Comparison of ENCODE assay signal across 8 mouse cellular contexts in genomic region chr7:130914693-130915363, GRCm38 (mm10). TPM values are rescaled to one million over a fixed set of nuclear protein-coding genes. Genes with fewer than 3 reads are reported as not detected.
DNase-seq lines count a peak whose midpoint lies in the region; ATAC-seq and TF ChIP-seq lines count a peak whose summit lies in the region.

No protein-coding gene starts in this region.

- 26% methylated on average over 5 of the region's 5 CpGs for WGBS in cerebellum, adult 2 months

- H3K27ac ChIP-seq in cerebellum, adult 2 months (ENCODE audit: insufficient read depth, low read length): no peak overlapping the region

- no peak for TF ChIP-seq POLR2A in cerebellum, adult 2 months (IDR thresholded peaks at IDR 0.05; ENCODE audit: borderline replicate concordance, insufficient read depth, low read length)

- H3K4me3 ChIP-seq in cerebellum, adult 2 months (replicated peaks; ENCODE audit: insufficient read depth, low read depth, low read length): no peak overlapping the region

- TF ChIP-seq CTCF in cerebellum, adult 2 months (IDR thresholded peaks at IDR 0.05; ENCODE audit: borderline replicate concordance, insufficient read depth, low read depth, low read length): peak; percentile 69

- no peaks in the 10 kb centered on the region for H3K27me3 ChIP-seq in cerebellum, adult 2 months (ENCODE audit: control insufficient read depth, insufficient read depth, low read length)

- DNase-seq in cerebellum, adult 2 months: peak in 1 of 2 experiments; percentile 53
- no peak for DNase-seq in cerebellum, postnatal 4 days (ENCODE audit: low spot score in 2 of 2)
- DNase-seq in layer of hippocampus, adult 11-12 months (ENCODE audit: low spot score): peak; percentile 72
- DNase-seq in layer of hippocampus, adult 8-10 months (ENCODE audit: low spot score in 2 of 2): no peak
- DNase-seq in MN1 (ENCODE audit: low spot score): peak; percentile 71
- no peak for DNase-seq in urinary bladder, adult 18-20 months (ENCODE audit: low spot score in 2 of 2)

- H3K4me1 ChIP-seq in cerebellum, adult 2 months (ENCODE audit: control insufficient read depth, insufficient read depth, low read length): no peaks in the 10 kb centered on the region

- peak; percentile 52 for ATAC-seq in inflammation-experienced regulatory T-cells, adult 6 months
- ATAC-seq in activated CD4-positive, CD25-positive, alpha-beta regulatory T cell, adult 4 months: no peak

RNA-seq across cellular contexts. Expression of gene Htra1, which starts 21.1 kb away (rescaled TPM):
- 188 and 231 TPM in 2 replicates for polyA plus RNA-seq in cerebellum, adult 2 months (2012; rRNA removed)
- 100 to 1,000 TPM; 184 to 219 (median 213) TPM for total RNA-seq in layer of hippocampus, adult 8-10 months (2022)
- not detected for polyA plus RNA-seq in inflammation-experienced regulatory T-cells, adult 6 months (2017; shearing (Covaris generic))
- polyA plus RNA-seq in activated CD4-positive, CD25-positive, alpha-beta regulatory T cell, adult 4 months (2017; shearing (Covaris generic)): under 1 TPM in 1 of 2 experiments, not detected in 1; 0.21 TPM

RNA-seq across cellular contexts. Expression of gene Plekha1, which starts 49.3 kb away (rescaled TPM):
- 107 and 110 TPM in 2 replicates for polyA plus RNA-seq in cerebellum, adult 2 months (2012; rRNA removed)
- 10 to 100 TPM; 87.2 to 97.4 (median 91.8) TPM for total RNA-seq in layer of hippocampus, adult 8-10 months (2022)
- 10 to 100 TPM; 13.8 to 36.3 (median 27.6) TPM for polyA plus RNA-seq in inflammation-experienced regulatory T-cells, adult 6 months (2017; shearing (Covaris generic))
- 10 to 100 TPM; 18.9 to 21.7 TPM for polyA plus RNA-seq in activated CD4-positive, CD25-positive, alpha-beta regulatory T cell, adult 4 months (2017; shearing (Covaris generic))

Comparison
In these comparisons a context has a peak if more than half of its experiments do, and no peak if none do; other contexts are left out.
1. DNase-seq: peak in layer of hippocampus, adult 11-12 months (single experiment) and MN1 (single experiment); none in cerebellum, postnatal 4 days (0 of 2), layer of hippocampus, adult 8-10 months (0 of 2) and urinary bladder, adult 18-20 months (0 of 2).
2. RNA of gene Htra1, which starts 21.1 kb away (polyA plus RNA-seq): 188 to 231 TPM in cerebellum, adult 2 months; 0.21 TPM in activated CD4-positive, CD25-positive, alpha-beta regulatory T cell, adult 4 months and not detected in inflammation-experienced regulatory T-cells, adult 6 months; every median in the first group is over 100 times any median in the second.